Mouse (Mus musculus): ENCODE data around the gene Map3k7cl.

Map3k7cl gene

DNA sequence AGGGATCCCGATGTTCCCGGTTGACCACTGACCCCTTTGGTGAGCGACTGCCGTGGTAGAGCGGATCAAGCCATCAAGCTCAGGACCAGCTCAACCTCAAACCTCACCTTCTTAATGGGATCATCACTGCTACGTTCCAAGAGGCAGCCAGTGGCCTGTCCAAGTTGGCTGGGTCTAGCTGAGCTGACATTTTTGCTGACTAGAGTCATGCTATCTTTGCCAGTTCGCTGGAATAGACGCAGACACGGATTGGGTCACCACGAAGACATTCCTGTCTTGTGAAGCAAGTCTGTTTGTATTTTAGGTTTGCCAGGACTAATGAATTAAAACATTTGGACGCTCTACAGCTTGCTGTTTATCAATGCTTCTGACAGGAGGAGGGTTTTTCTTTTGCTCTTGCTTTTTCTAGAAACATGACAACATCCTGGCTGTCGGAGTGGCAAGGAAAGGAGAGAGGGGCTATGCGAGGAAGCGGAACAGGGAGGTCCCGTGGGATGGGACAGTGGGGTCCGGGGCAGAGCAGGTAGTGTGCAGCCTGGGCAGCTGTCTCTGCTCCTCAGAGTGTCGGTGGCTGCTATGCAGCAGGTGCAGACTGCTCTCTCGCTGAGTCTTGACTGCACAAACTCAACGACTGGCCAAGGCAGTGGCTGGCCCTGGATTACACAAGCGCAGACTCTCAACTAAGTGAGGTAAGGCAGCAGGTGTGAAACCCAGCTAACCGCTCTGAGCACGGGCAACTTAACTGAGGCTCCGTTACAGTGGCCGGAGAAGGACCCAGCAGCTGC is at the start of gene Map3k7cl:
Gene Map3k7cl, plus strand, starts transcription at position 424 of the 785 bp plus-strand sequence.
- DNase-seq (ENCODE audit: low spot score): no peak

DNA sequence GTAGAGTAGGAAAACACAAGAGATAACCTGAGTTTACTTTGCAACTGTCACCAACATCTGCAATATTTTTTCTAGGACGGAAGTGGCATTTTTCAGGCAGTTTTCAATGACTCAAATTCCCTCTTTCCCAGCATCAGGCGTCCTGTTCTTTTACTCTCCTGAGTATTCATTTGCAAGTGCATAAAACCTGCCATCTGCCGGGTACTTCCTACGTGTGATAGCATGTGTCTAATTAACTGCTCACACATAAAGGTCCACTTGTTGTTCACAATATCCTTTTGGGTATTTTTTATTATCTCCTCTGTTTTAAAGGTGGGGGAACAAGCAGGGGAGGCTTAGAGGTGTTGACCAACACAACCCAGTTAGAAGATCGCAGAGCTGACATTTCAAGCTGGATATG is 41.4 kb upstream of the Map3k7cl start:
- DNase-seq (ENCODE audit: low spot score): no peak

DNA sequence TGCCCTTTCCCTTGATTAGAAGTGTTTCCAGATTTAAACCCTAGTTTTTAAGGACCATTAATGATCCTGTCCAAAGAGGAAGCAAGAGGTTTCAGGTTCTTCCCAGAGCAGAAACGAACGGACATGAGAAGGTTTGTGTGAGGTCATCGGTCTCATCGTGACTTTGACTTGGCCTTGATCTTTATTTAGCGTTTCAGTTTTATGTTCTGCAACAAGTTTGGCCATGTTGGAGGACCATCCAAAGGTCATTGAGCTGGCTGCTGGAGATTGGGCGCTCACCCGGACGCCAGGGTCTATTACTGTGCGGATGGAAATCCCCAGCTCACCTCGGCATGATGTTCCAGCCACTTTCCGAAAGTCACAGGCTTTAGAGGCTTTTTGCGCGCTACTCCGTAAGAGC is 40.8 kb upstream of the Map3k7cl start:
- no peak for DNase-seq (ENCODE audit: low spot score)

DNA sequence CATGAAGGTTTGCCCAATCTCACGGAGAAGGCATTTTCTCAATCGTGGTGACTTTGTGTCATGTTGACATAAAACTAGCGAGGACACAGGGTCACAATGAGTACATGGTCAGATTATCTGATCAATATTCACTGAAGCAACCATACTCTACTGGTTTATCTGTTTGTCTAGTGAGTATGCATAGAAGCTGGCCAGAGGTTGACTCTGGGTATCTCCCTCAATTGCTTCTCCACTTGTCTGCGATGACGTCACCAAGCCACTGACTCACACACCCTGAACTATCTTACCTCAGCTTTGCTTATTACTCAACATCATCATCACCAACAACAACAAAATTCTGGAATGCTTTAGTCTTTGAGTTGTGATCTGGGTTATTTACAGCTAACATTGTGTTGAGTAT is 28.9 kb upstream of the Map3k7cl start:
- no peak for DNase-seq (ENCODE audit: low spot score)

DNA sequence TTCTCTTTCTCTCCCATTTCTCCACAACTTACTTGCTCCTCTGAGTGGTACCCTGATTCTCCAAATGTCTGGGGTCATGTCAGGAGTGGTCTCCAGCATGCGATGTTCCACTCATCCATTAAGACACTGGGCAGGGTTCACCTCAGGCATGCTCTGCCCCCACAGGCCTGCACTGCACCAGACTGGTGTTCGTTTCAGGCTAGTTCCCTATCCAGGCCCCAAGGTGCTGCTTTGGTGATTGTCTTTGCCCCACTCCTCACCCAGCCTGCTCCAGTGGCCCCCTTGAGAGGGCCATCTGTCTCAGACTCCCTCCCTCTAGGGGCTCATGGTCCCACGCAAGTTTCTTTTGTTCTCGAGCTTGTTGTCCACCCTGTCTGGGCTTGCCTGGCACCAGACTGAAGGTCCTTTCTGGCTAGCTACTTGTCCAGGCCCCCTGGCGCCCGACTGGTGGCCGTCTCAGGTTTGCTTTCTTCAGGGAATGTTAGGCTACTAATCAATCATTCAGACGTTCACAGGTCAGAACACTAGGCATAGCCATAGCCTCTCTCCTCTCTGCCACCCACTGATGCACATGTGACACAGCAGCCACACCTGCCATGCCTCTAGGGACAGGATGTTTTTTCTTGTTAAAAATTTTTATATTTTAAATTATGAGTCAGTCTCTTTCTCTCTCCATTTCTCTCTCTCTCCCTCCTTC is 25.4 kb upstream of the Map3k7cl start:
- no peak for DNase-seq (ENCODE audit: low spot score)

DNA sequence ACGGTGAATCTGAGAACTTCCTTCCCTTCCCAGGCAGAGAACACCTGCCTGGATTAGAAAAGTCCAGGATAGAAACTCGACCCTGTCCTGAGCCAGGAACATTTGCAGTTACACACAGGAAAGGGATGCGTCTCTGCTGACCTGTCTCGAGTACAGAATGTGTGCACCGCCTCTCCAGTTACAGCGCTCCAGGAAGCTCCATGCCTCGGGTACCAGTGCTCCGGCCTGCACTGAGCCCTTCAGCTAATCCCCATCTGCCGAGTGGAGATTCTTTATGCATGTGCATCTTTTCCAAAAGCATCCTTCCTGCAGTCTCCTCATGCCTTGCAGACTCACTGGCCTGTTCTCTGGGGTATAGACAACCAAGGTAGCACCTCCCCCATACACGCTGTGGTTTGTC is 24.4 kb upstream of the Map3k7cl start:
- DNase-seq (ENCODE audit: low spot score): no peak

DNA sequence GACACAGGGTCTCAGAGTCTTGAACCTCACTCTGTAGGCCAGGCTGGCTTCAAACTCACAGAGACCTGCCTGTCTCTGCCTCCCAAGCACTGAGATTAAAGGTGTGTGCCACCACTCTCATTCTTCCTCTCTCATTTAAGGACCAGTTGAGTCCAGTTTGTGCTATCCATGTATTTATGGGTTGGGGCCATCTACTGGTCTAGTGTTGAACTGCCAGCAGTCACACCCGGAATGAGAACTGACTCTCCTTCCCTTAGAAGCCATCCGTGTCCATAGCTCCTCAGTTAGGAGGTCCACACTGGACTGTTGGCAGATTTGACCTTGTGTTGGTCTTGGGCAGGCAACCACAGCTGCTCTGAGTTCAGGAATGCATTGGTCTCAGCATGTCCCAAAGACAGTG is 4.8 kb upstream of the Map3k7cl start:
- DNase-seq (ENCODE audit: low spot score): no peak

DNA sequence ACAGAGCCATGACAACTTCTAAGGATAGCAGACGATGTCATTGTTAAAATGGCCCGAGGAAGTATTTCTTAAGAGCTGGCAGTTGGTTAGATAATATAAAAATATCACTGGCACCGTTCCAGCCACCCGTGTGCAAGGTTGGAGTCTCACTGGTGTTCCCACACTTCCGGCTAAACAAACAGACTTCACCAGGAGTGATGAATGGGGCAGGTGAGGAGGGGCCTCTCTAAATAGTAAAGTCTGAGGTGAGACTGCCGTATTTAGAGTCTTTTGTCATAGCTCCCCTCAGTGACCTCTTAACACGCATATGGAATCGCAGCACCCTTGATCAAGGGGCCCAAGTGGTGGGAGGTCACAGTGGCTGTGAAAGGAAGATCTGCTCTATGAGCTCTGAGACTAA is 3.2 kb downstream of the Map3k7cl start:
- DNase-seq (ENCODE audit: low spot score): no peak

DNA sequence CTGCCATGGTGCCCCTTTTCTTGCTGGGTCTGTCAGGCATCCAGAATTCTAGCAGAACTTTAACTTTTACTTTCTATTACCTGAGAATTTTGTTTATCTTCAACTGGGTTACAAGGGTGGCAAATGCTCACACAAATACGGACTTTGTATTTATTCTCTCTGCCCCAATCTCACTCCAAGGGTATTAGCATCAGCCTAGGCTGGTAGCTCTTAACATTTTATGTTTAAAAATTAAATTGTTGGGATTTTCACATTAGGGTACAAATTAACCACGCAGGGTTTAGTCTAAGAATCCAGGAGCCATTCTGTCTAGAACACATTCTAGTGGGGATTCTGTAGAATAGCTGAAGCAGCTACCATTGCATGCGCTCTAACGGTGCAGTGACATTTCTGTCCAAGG is 8.4 kb downstream of the Map3k7cl start:
- no peak for DNase-seq (ENCODE audit: low spot score)

DNA sequence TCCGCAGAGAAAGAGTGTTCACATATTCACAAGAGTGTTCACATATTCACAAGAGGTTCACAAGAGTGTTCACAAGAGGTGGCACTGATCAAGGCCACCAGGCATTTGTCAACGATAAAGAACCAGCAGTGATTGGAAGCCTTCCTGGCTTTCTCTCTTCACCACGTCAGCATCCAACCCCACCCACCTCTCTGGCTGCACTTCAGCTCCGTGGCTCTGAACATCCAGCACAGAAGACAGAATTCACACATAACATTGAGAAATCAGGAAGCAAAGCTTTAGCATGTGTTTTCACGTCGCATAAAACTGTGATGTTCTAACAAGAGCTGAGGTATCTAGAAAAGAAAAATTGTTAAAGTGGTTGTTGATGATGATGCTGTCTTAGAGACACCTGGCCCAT is 10.4 kb downstream of the Map3k7cl start:
- DNase-seq (ENCODE audit: low spot score): no peak

DNA sequence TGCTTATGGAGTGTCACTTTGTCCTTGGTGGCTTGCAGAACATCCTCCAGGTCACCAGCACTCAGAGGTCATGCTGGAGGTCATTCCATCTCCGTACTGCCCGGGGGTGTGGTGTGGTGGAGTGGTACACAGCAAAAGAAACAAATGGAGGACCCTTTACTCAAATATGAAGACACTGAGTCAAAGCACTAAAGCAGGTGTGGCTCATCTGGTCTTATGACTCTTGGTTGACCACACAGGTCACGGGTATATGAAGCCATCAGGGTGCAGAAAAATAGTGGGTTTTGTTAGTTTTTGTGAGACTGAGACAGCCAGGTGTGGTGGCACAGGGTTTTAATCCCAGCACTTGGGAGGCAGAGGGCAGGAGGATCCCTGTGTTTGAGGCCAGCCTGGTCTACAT is 11.4 kb downstream of the Map3k7cl start:
- no peak for DNase-seq (ENCODE audit: low spot score)

DNA sequence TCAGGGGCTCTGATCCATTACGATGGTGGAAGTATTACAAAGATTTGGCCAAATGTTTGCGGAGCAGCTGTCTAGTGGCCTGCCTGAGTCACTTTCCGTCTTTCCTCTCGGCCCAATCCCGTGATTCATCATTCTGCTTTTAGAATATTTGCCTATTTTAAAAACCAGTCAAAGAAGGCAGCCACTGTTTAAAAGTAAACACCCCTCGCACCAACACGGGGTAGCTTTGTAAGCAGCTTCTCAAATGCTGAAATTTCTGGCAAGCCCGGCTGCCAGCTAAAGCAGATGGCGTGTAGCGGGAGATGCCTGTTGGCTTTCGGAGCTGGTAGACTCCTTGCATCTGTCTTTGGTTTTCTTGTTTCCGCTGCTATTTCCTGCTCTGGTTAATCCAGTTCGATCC is 14.4 kb downstream of the Map3k7cl start:
- no peak for DNase-seq (ENCODE audit: low spot score)

DNA sequence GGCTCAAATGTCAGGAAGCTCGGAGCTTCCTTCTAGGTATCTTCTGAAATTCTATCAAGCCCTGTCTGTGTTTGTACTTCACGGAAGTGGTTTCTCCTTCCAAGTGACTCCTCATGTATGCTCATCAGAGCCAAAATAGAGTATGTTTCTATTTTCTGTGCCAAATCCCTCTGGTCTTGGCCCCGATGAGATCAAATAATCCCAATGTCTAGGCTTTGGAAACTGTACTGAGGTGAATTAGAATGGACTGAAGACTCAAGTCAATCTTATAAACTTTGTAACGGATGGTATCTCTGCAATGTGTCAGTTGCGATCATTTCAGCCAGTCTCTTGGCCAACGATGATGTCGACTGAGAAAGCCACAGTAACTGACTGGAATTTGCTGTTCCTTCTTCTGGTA is 15.1 kb downstream of the Map3k7cl start:
- DNase-seq (ENCODE audit: low spot score): no peak

DNA sequence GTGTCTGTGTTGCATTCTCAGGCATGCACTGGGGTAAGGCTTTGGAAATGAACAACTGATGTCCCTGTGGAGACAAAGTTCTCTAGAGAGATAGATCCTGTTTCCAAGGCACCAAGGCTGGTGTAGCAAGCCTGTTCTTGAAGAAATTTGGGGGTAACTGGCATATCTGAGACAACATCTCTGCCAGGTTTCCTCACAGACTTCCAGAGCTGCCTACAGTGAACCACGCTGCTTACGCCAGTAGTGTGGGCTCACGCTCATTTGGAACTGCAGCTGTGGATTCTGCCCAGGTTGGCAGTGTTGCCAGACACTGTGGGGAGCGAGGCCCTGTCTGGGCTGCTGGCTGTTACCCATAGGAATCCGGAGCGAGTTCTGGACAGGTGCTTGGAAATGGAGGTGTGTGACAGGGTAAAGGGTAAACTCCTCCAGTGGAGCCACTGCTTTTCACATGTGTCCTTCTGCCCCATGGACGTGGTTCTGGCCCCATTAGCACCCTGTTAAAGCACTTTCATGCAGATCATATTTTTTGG is 16.5 kb downstream of the Map3k7cl start:
- DNase-seq (ENCODE audit: low spot score): no peak

DNA sequence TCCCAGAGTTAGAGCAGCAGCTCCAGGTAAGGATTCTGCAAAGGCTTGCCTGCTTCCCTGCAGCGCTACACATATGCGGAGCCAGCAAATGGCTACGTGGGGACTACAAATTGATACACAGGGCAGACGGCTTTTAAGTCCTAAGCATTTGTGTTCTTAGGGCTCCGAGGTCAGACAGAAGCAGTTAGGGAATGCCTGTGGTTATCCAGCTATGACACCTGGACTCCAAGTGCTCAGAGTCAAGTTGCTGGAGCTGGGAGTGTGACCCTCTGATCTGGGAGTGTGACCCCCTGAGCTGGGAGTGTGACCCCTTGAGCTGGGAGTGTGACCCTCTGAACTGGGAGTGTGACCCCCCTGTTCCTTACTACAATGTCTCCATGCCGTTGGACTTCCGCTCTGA is 17.2 kb downstream of the Map3k7cl start:
- no peak for DNase-seq (ENCODE audit: low spot score)

DNA sequence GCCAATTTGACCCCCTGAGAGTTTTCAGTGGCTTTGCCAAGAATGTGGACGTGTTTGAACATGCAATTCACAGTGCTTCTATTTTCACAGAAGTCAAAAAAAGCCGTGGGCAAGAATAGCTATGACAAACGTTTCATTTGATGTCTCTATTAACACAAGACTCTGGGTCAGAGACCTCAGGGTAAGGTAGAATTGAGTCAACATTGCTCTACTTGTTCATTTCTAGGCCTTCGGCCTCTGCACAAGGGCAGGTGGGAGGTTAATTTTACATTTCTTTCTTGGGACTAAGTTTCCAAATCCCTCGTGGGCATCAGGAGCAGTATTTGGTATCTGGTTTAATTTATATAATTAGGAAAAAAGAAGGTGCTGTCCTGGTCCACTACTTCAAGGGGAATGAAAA is 20.3 kb downstream of the Map3k7cl start:
- no peak for DNase-seq (ENCODE audit: low spot score)

DNA sequence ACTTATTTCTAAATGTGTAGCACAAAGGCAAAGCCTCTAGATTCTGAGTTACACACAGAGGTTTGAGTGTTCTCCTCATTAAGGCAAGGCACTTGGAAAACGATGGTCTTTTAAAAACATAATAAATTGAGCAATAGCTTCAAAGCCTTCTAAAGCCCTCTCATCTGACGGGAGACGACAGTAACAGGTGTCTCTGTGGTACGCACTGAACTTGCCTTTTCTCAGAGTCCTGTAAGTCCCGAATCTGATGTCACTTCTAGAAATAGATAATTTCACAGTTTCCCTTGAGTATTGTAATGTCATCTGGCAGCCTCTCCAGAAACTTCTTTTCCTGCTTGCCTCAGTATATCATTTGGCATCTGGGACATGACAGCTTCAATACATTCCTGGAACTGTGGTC is 21.0 kb downstream of the Map3k7cl start:
- DNase-seq (ENCODE audit: low spot score): no peak

DNA sequence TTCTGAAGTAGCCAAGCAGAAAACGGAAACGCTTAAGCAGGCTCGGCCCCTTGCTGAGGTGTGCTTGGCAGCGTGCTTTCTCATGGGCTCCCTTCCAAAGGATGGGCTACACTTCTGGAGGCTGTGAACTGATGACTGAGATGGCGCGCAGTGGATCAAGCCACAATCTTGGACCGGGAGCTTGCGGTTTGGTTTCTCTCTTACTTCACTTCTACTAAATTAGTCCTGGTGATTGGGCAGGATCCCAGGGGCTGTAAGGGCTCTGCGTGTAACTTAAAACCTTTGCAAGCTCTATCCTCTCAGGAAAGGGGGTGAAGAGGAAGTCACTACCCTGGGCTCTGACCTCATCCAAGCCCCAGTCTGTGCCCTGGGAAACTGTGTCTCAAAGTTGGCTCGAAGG is 22.5 kb downstream of the Map3k7cl start:
- DNase-seq (ENCODE audit: low spot score): no peak

DNA sequence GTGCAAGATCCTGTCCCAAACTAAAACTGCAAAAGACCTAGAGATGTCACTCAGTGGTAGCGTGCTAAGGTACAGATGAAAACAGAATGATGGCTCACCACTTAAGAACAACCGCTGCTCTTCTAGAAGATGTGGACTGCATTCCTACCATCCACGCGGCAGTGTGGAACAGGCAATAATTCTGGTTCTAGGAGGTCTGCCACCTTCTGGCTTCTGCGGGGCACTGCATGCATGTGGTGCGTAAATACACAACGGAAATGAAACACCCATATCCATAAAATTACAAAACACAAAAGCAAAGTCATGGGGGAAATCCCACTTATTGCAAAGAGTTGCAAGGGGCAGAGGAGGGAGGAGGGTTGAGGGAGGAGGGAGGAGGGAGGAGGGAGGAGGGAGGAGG is 25.8 kb downstream of the Map3k7cl start:
- DNase-seq (ENCODE audit: low spot score): no peak

DNA sequence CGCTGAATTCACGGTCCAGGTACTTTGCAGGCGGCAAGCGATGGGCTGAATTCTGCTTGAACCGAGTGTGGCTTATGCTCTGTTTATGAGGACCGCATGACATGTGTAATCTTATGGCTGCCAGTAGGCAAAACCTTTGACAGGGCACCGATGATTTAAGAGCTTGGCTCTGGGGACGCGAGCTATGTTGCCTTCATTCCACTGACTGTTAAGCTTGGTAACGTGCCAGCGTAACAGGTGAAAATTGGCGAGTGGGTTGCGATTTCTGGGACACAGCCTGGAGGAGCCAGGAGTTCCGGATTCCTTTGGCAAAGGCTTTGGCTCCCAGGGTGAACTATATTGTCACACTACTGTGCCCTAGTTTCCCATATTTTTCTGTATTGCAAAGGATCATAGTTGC is 26.3 kb downstream of the Map3k7cl start:
- DNase-seq (ENCODE audit: low spot score): no peak

DNA sequence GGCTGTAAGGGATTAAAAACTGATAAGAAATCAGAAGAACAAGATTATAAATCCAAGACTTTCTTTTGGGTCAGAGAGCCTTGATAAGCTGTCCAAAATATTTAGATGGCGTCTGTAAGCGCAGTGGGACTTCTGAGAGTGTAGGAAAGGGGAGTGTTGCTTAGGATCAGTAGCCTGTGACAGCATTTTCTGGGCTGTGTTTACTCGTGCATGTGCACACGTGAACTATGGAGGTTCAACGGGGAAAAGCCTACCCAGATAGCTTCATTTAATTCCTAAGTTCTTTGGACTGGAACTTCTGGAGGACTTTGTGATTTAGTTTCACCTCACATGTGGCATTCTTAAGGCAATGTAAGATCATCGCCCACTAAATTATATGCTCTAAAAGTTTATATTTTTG is 29.6 kb downstream of the Map3k7cl start:
- no peak for DNase-seq (ENCODE audit: low spot score)

DNA sequence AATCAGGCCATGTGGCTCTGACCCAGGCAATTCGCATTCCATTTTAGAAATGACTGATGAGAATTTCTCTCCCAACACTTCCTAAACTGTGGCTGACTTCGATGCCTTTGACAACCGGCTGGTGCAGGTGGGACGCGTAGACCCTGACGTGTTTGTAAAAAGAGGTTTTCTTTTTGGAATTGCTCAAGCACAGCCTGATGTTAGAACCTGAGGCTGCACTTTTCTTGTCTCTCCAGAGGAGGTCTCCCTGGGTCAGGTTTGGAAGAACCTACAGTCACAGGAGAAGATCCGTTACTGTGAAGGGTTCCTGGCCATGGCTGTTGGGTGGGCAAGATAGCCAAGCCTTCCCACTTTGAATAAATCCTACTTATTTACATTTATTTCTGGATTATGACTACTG is 31.5 kb downstream of the Map3k7cl start:
- DNase-seq (ENCODE audit: low spot score): no peak

DNA sequence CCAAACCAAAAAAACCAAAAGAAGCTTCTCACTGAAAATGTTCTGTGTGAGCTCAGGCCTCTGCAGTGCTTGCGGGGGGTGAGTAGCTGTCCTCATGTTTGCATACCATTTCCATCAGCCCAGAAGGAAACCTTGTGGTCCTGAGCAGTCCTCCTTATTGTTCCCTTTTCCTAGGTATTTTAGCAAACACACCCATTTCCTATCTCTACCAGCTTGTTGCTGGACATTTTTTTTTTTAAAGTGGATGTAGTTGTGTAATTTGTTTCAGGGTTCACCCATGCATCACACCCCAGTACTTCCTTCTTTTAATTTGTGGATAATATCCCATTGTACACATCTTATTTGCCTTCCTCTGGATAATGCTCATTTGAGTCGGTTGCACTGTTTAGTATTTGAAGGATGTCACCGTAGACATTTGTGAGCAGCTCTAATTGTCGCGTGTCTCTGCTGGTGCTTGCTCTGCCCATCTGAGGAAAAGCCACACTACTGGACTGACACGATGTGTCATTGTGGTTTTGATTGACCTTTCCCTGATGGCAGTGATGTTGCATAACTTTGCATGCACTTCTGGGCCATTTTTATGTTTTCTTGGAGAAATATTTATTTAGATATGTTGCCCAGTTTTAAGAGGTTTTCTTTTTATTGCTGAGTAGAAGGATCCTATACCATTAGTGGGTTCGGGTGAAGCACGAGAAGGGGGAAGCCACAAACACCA is 32.6 kb downstream of the Map3k7cl start:
- no peak for DNase-seq (ENCODE audit: low spot score)
